Mouse (Mus musculus): ENCODE data around the gene Pigc. TPM values are rescaled to one million over a fixed set of nuclear protein-coding genes. Genes with fewer than 3 reads are reported as not detected.

The Pigc gene
- total RNA-seq, 1 experiment from 2014 or later: 24.8 TPM

Other genes starting within 250 kb of the Pigc start
- 161 to 263 TPM (median 164 TPM) in 3 replicates for gene Fasl, start 180.7 kb upstream of the Pigc start, total RNA-seq (2017)
- gene Suco, start 92.5 kb upstream of the Pigc start, total RNA-seq (2017): 123 to 163 TPM (median 160 TPM) in 3 replicates
- gene 4930558K02Rik, start 10.4 kb downstream of the Pigc start, total RNA-seq (2017): not detected in 3 replicates